Mouse (Mus musculus): ENCODE results near the gene Cox4i2. TPM values are rescaled to one million over a fixed set of nuclear protein-coding genes. Genes with fewer than 3 reads are reported as not detected.

Cox4i2 gene
- polyA plus RNA-seq (2012; rRNA removed), result 0.58 and 0.84 TPM in 2 replicates

GRCm38 (mm10) chr2:152753944-152754711 lies at the start of gene Cox4i2:
Gene Cox4i2, plus strand, starts transcription at chr2:152754173.

GRCm38 (mm10) chr2:152736090-152736601 lies 17.8 kb upstream of the Cox4i2 start, which contains the start of gene Id1:
Gene Id1, plus strand, starts transcription at chr2:152736251.

Other genes with a start within 250 kb of the Cox4i2 start
- gene Defb26, start 242.5 kb upstream of the Cox4i2 start, polyA plus RNA-seq (2012; rRNA removed), result not detected in 2 replicates
- gene Defb28, start 235.9 kb upstream of the Cox4i2 start, polyA plus RNA-seq (2012; rRNA removed), result not detected in 2 replicates
- not detected in 2 replicates for gene Defb29, start 214.1 kb upstream of the Cox4i2 start, polyA plus RNA-seq (2012; rRNA removed)
- gene Gm17416, start 184.8 kb upstream of the Cox4i2 start, polyA plus RNA-seq (2012; rRNA removed), result not detected in 2 replicates
- not detected in 2 replicates for gene Defb21, start 181.4 kb upstream of the Cox4i2 start, polyA plus RNA-seq (2012; rRNA removed)
- not detected in 2 replicates for gene Defb19, start 173.9 kb upstream of the Cox4i2 start, polyA plus RNA-seq (2012; rRNA removed)
- gene Defb45, start 154.8 kb upstream of the Cox4i2 start, polyA plus RNA-seq (2012; rRNA removed), result not detected in 2 replicates
- not detected in 2 replicates for gene Defb36, start 149.8 kb upstream of the Cox4i2 start, polyA plus RNA-seq (2012; rRNA removed)
- gene Defb25, start 131.1 kb upstream of the Cox4i2 start, polyA plus RNA-seq (2012; rRNA removed), result 0.24 TPM in 1 of 2 replicates, not detected in the other
- gene Rem1, start 127.2 kb upstream of the Cox4i2 start, polyA plus RNA-seq (2012; rRNA removed), result 0.46 and 0.52 TPM in 2 replicates
- gene H13, start 84.7 kb upstream of the Cox4i2 start, polyA plus RNA-seq (2012; rRNA removed), result 26.2 and 27.6 TPM in 2 replicates
- gene Mcts2, start 67.1 kb upstream of the Cox4i2 start, polyA plus RNA-seq (2012; rRNA removed), result 10.0 and 11.0 TPM in 2 replicates
- 41.7 and 43.3 TPM in 2 replicates for gene Id1, start 17.9 kb upstream of the Cox4i2 start, polyA plus RNA-seq (2012; rRNA removed)
- gene Bcl2l1, start 77.6 kb downstream of the Cox4i2 start, polyA plus RNA-seq (2012; rRNA removed), result 55.5 and 69.0 TPM in 2 replicates
- 51.8 and 53.6 TPM in 2 replicates for gene Tpx2, start 93.8 kb downstream of the Cox4i2 start, polyA plus RNA-seq (2012; rRNA removed)
- 0.05 TPM in 1 of 2 replicates, not detected in the other for gene Mylk2, start 157.2 kb downstream of the Cox4i2 start, polyA plus RNA-seq (2012; rRNA removed)
- gene Foxs1, start 179.0 kb downstream of the Cox4i2 start, polyA plus RNA-seq (2012; rRNA removed), result 0.11 and 0.12 TPM in 2 replicates
- gene Dusp15, start 197.5 kb downstream of the Cox4i2 start, polyA plus RNA-seq (2012; rRNA removed), result not detected in 2 replicates
- gene Ttll9, start 208.3 kb downstream of the Cox4i2 start, polyA plus RNA-seq (2012; rRNA removed), result 0.11 and 0.13 TPM in 2 replicates